Mouse (Mus musculus): ENCODE data around the gene Rps6kl1. TPM values are rescaled to one million over a fixed set of nuclear protein-coding genes. Genes with fewer than 3 reads are reported as not detected.

Gene Rps6kl1
- polyA plus RNA-seq, 1 experiment from 2014 or later = 1.5 TPM

DNA sequence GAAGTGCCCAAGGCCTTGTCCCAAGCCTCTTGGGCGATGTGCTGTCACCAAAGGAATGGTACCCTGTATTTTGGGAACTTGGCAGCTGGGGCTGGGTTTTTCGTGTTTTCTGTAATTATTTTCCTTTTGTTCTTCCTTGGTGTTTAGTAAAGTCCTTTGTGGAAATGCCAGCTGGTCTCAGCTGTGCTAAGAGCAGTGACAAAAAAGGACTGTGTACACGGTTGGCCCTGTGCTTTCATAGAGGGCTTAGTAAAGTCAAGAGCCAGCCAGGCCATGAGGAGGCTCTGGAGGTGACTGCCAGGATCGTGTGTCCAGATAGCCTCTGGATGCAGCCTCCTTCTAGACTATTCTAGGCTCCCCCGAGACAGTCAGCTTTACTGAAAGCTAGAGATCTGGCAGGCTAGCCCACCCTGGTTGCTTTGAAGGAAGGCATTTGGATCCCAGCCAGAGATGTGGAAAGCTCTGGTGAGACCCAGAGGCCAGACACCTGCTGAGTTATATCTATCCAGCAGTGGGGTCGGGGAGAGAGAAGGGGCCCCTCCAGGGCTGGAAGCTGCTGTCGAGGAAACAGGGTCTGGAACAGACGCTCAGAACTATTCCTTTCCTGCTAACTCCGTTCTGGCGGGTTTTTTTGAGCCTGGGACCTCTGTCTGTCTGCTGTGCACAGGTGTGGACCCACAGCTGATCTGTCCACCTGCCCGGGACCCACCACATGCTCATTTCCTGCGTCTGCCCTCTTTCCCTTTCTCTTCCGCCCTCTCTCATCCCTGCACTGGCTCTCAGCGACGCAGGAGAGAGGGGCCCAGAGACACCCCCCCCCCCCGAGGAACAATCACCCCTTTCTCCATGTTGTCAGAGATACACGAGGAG, 30.6 kb upstream of the Rps6kl1 start:
- H3K4me1 ChIP-seq (ENCODE audit: control insufficient read depth, insufficient read depth, low read length) = peaks cover 39% of the 10 kb centered on the region
- DNase-seq (ENCODE audit: low spot score) (peak; percentile 87), ATAC-seq (ENCODE audit: low read depth) (peak; percentile 68)
- no peaks in the 10 kb centered on the region for H3K9me3 ChIP-seq (ENCODE audit: control insufficient read depth, low read length)
- H3K9ac ChIP-seq (ENCODE audit: low read depth, low read length) = no peak overlapping the region
- peak overlapping the region; percentile 26 for H3K4me2 ChIP-seq (ENCODE audit: low read depth, low read length)
- H3K4me3 ChIP-seq (ENCODE audit: low read depth, low read length) = no peak overlapping the region
- peaks cover 3% of the 10 kb centered on the region; the same call in 1 of the 2 replicates for H3K27me3 ChIP-seq (replicated peaks; ENCODE audit: control insufficient read depth, insufficient read depth, low read length)
- H3K27ac ChIP-seq (replicated peaks; ENCODE audit: low read depth, low read length) = no peak overlapping the region; the same call in 1 of the 2 replicates
- H3K36me3 ChIP-seq (ENCODE audit: control insufficient read depth, insufficient read depth, low read length) = no peaks in the 10 kb centered on the region
- WGBS = 22% methylated on average over 14 of the region's 17 CpGs

DNA sequence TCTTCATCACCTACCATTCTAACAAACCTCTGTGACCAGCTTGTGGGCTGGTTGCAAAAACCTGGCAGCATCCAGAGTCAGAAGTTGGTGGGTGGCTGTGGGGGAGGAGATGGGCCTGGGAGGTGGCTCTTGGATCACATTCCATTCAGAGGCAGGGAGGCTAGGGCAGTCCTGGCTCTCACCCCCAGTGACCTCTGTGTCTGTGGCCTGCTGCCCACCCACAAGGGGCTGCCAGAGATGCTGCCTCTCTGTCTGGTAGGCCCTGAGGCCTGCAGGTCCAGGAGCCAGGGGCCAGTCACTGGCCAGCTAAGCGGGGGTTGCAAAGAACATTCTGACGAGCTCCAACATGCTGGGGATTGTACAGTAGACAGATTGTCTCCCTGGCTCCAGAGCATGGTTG, 27.2 kb upstream of the Rps6kl1 start:
- no peak for DNase-seq (ENCODE audit: low spot score)

DNA sequence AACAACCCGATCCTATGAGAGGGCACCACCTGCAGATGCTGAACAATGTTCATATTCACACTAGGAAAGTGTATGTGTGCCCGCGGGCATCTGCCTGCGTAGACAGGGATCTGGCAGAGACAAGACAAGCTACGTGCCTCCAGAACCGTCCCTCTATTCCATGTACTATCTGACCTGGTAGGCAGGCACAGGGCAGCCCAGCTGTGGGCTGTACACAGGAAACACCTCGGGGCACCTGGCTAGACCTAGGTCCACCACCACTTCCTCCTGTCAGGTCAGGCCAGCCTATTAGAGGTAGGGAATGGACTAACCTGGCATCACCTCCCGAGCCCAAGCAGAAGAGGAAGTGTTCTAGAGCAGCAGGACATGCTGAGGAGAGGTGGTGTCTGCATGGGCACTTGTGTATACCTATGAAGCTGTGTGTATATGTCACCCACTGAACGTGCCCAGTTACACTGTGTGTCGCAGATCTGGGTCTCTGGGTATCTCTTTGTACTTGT, 26.7 kb upstream of the Rps6kl1 start, which contains the start of gene Pgf:
Pgf (minus strand) TSS at position 51 of the 500 bp plus-strand sequence.
- no peaks in the 10 kb centered on the region for H3K9me3 ChIP-seq (ENCODE audit: control insufficient read depth, low read length)
- DNase-seq (ENCODE audit: low spot score) (no peak), ATAC-seq (ENCODE audit: low read depth) (no peak)
- H3K4me2 ChIP-seq (ENCODE audit: low read depth, low read length) = peak within 1 kb of the TSS; percentile 77
- no peaks in the 10 kb centered on the region for H3K36me3 ChIP-seq (ENCODE audit: control insufficient read depth, insufficient read depth, low read length)
- WGBS = 71% methylated on average over 10 of the region's 10 CpGs
- H3K27ac ChIP-seq (replicated peaks; ENCODE audit: low read depth, low read length) = peak within 1 kb of the TSS; percentile 21; the same call in 1 of the 2 replicates
- peaks cover 49% of the 10 kb centered on the region for H3K4me1 ChIP-seq (ENCODE audit: control insufficient read depth, insufficient read depth, low read length)
- H3K27me3 ChIP-seq (replicated peaks; ENCODE audit: control insufficient read depth, insufficient read depth, low read length) = no peaks in the 10 kb centered on the region
- peak within 1 kb of the TSS; percentile 37 for H3K4me3 ChIP-seq (ENCODE audit: low read depth, low read length)
- peak within 1 kb of the TSS; percentile 58 for H3K9ac ChIP-seq (ENCODE audit: low read depth, low read length)

More for the DNA sequence above, 27.2 kb upstream of the Rps6kl1 start:
- H3K36me3 ChIP-seq (ENCODE audit: control insufficient read depth, insufficient read depth, low read length) = no peaks in the 10 kb centered on the region
- no peak overlapping the region for H3K9ac ChIP-seq (ENCODE audit: low read depth, low read length)
- no peak overlapping the region for H3K4me2 ChIP-seq (ENCODE audit: low read depth, low read length)
- no peak for ATAC-seq (ENCODE audit: low read depth)
- WGBS = 61% methylated on average over 2 of the region's 2 CpGs
- peaks cover 52% of the 10 kb centered on the region for H3K4me1 ChIP-seq (ENCODE audit: control insufficient read depth, insufficient read depth, low read length)
- no peak overlapping the region for H3K27ac ChIP-seq (replicated peaks; ENCODE audit: low read depth, low read length)
- H3K9me3 ChIP-seq (ENCODE audit: control insufficient read depth, low read length) = no peaks in the 10 kb centered on the region
- H3K4me3 ChIP-seq (ENCODE audit: low read depth, low read length) = no peak overlapping the region
- H3K27me3 ChIP-seq (replicated peaks; ENCODE audit: control insufficient read depth, insufficient read depth, low read length) = peaks cover 3% of the 10 kb centered on the region; the same call in 1 of the 2 replicates

DNA sequence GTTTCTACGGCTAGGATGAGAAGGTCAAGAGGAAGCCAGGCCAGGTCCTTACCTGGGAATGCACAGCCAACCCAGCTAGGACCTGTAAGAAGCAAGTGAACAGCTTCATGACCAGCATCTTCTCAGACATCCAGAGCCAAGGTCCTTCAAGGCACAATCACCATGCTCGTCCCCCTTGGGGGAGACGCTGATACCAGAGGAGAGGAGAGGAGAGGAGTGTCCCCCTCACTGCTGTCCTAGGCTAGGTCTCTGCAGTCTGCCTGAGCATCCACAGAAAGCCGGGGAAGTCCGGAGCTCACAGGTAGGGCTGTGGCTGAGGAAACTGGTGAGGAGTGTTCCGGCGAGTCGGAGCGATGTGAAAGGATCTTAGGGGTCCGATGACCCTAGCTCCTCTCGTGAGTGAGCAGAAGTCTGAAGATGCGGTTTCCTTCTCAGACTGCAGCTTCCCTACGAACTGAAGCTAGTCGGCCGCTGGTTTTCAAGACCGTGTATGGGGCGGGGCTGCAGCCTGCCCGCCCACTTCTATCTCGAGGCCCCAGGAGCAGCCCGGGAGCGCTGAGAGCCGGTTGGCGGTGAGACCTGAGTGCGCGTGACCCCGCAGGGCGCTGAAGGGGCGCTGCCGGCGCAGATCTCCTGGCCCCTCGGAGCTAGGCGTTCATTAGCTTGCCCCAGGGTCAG, 25.9 kb upstream of the Rps6kl1 start:
- H3K4me1 ChIP-seq (ENCODE audit: control insufficient read depth, insufficient read depth, low read length) = peaks cover 41% of the 10 kb centered on the region
- H3K4me3 ChIP-seq (ENCODE audit: low read depth, low read length) = peak overlapping the region; percentile 37
- H3K9me3 ChIP-seq (ENCODE audit: control insufficient read depth, low read length) = no peaks in the 10 kb centered on the region
- H3K4me2 ChIP-seq (ENCODE audit: low read depth, low read length) = peak overlapping the region; percentile 77
- DNase-seq (ENCODE audit: low spot score) (peak; percentile 84), ATAC-seq (ENCODE audit: low read depth) (peak; percentile 59)
- no peaks in the 10 kb centered on the region for H3K27me3 ChIP-seq (replicated peaks; ENCODE audit: control insufficient read depth, insufficient read depth, low read length)
- peak overlapping the region; percentile 58 for H3K9ac ChIP-seq (ENCODE audit: low read depth, low read length)
- H3K27ac ChIP-seq (replicated peaks; ENCODE audit: low read depth, low read length) = peak overlapping the region; percentile 21; the same call in 1 of the 2 replicates
- no peaks in the 10 kb centered on the region for H3K36me3 ChIP-seq (ENCODE audit: control insufficient read depth, insufficient read depth, low read length)
- WGBS = 4% methylated on average over 17 of the region's 32 CpGs

DNA sequence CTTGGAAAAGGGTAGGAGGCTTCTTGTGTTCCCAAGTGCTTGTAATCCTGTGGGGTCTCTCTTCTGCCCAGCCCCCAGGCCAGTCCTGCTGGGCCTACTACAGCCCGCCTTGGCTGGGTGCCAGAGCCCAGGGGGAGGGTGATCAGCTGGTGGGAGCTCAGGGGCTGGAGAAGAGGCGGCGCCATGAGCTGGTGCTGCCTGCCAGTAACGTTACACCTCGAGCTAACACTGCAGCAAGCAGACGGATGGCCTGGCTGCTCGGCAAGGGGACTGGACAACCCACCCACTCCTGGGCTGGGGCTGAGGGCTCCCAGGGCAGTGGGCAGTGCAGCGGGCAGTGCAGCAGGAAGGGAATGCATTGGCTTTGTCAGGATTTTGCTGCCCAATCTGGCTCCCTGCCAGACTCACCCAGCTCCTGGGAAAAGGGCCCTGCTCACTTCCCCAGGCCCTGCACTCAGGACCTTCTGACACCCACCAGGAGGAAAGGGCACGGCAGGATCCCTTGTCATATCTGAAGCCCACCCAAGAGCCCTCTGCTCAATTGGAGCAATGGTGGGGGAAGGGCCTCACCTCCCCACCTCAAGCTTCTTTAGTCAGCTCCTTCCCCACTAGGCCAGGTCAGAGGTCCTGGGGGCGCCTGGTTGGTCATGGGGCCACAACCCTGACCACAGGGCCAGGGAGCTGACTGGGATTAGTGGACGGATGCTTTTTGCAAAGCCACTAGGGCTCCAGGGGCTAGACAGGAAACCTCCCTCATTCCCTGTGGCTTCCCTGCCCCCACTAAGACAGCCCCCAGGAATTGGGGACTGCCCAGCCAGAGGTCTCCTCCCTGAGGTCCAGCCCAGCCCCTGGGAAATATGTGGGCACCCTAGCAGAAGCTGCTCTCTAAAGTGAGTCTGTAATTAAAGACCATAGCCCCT, 25.1 kb upstream of the Rps6kl1 start:
- Histone ChIP-seq H3K9ac (ENCODE audit: low read depth, low read length) (peak overlapping the region; percentile 58), H3K36me3 (ENCODE audit: control insufficient read depth, insufficient read depth, low read length) (no peaks in the 10 kb centered on the region), H3K4me3 (ENCODE audit: low read depth, low read length) (peak overlapping the region; percentile 37), H3K4me1 (ENCODE audit: control insufficient read depth, insufficient read depth, low read length) (peaks cover 33% of the 10 kb centered on the region), H3K9me3 (ENCODE audit: control insufficient read depth, low read length) (no peaks in the 10 kb centered on the region), H3K27ac (replicated peaks; ENCODE audit: low read depth, low read length) (no peak overlapping the region; the same call in 1 of the 2 replicates), H3K27me3 (replicated peaks; ENCODE audit: control insufficient read depth, insufficient read depth, low read length) (no peaks in the 10 kb centered on the region), H3K4me2 (ENCODE audit: low read depth, low read length) (peak overlapping the region; percentile 77)
- ATAC-seq (ENCODE audit: low read depth) = peak; percentile 85
- DNase-seq (ENCODE audit: low spot score) = peak; percentile 90
- 12% methylated on average over 10 of the region's 11 CpGs for whole genome bisulfite sequencing

DNA sequence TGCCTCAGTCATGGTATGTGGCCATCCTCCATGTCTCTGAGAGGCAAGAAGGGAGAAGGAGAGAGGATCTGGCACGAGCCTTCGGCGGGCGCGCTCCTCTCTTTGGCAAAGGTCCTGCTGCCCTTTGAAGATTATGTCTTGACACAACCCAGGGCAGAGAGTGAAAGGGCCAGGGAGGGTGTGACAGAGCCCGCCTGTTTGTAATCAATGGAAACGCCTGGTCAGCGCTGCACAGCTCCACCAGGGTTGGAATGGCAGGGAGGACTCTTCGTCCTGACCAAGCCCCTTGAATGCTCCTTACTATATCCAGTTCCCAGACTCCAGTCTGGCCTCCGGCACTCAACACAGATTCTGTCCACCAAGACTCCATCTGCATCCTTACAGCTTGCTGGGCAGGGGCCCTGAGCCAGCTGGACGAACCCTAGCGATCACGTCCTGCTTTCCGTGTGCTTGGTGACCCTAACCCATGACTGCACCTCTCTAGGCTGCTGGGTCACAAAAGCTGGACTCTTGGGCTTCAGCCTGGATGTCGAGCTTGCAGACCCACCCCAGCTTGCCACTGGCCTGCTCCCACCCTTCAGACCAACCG, 24.1 kb upstream of the Rps6kl1 start:
- Histone ChIP-seq H3K4me1 (ENCODE audit: control insufficient read depth, insufficient read depth, low read length) (peaks cover 31% of the 10 kb centered on the region), H3K36me3 (ENCODE audit: control insufficient read depth, insufficient read depth, low read length) (no peaks in the 10 kb centered on the region), H3K9ac (ENCODE audit: low read depth, low read length) (peak overlapping the region; percentile 58), H3K9me3 (ENCODE audit: control insufficient read depth, low read length) (no peaks in the 10 kb centered on the region), H3K4me2 (ENCODE audit: low read depth, low read length) (peak overlapping the region; percentile 77), H3K27me3 (replicated peaks; ENCODE audit: control insufficient read depth, insufficient read depth, low read length) (no peaks in the 10 kb centered on the region), H3K27ac (replicated peaks; ENCODE audit: low read depth, low read length) (no peak overlapping the region; the same call in 1 of the 2 replicates), H3K4me3 (ENCODE audit: low read depth, low read length) (peak overlapping the region; percentile 37)
- DNase-seq (ENCODE audit: low spot score) = no peak
- 39% methylated on average over 16 of the region's 16 CpGs for WGBS
- ATAC-seq (ENCODE audit: low read depth) = no peak

DNA sequence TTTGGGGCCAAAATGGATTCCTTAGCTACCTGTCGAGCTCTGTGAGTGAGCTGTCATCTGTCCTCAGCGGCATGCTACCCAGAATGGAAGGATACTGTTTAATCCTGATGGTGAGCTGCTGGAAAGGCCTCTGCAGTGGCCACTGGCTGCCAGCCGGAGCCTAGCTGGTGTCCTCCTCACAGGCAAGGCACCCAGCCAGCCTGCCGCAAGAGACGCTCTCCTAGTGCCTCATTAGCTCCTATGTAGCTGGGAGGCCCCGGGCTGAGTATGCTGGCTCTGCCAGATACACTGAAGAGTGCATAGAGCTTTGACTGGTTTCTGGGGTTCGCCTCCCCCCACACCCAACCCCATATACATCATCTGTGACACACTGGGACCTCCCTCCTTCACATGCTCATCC, 23.0 kb upstream of the Rps6kl1 start:
- Histone ChIP-seq H3K4me3 (ENCODE audit: low read depth, low read length) (no peak overlapping the region), H3K4me2 (ENCODE audit: low read depth, low read length) (peak overlapping the region; percentile 77; the same call in 1 of the 2 replicates)
- WGBS = 71% methylated on average over 7 of the region's 7 CpGs

More for the DNA sequence above, 23.0 kb upstream of the Rps6kl1 start:
- H3K27me3 ChIP-seq (replicated peaks; ENCODE audit: control insufficient read depth, insufficient read depth, low read length) = no peaks in the 10 kb centered on the region
- H3K36me3 ChIP-seq (ENCODE audit: control insufficient read depth, insufficient read depth, low read length) = no peaks in the 10 kb centered on the region
- H3K27ac ChIP-seq (replicated peaks; ENCODE audit: low read depth, low read length) = no peak overlapping the region
- no peak overlapping the region for H3K9ac ChIP-seq (ENCODE audit: low read depth, low read length)
- peaks cover 36% of the 10 kb centered on the region for H3K4me1 ChIP-seq (ENCODE audit: control insufficient read depth, insufficient read depth, low read length)
- DNase-seq (ENCODE audit: low spot score) (no peak), ATAC-seq (ENCODE audit: low read depth) (no peak)
- H3K9me3 ChIP-seq (ENCODE audit: control insufficient read depth, low read length) = no peaks in the 10 kb centered on the region

Data from embryonic facial prominence, embryonic 14.5 days (tissue).